Mouse (Mus musculus) midbrain, embryonic 14.5 days (tissue): ENCODE data around the gene Ms4a4d. TPM values are rescaled to one million over a fixed set of nuclear protein-coding genes. Genes with fewer than 3 reads are reported as not detected.
A peak's percentile ranks its signal among the peaks of the same experiment; 100 is the strongest.

Experiments used
- ATAC-seq: fragments of 200-750 bp; cut with Nextera tagmentation; 2 replicates; pipeline ENCODE4 v1.8.0; 2017; ENCODE audit warnings: moderate number of reproducible peaks, moderate library complexity; ENCODE audit not compliant: low FRiP score, low TSS enrichment
- DNase-seq: peaks from one replicate; pipeline ENCODE4 v3.0.0-alpha.2; 2015
- H3K27ac ChIP-seq: fragments of 300-500 bp; sonication (generic); replicated peaks from 2 replicates; pipeline ENCODE4 v1.5.1; 2014; ENCODE audit warnings: mild to moderate bottlenecking, low read depth, low read length, moderate library complexity
- H3K27me3 ChIP-seq: fragments of 300-500 bp; sonication (generic); 2 replicates; pipeline ENCODE4 v1.6.1; 2014; ENCODE audit warnings: low read length, control low read depth, mixed read lengths; ENCODE audit not compliant: control insufficient read depth, insufficient read depth
- H3K36me3 ChIP-seq: fragments of 300-500 bp; sonication (generic); 2 replicates; pipeline ENCODE4 v1.6.1; 2014; ENCODE audit warnings: low read length, control low read depth; ENCODE audit not compliant: control insufficient read depth, insufficient read depth
- H3K4me1 ChIP-seq: fragments of 300-500 bp; sonication (generic); 2 replicates; pipeline ENCODE4 v1.6.1; 2014; ENCODE audit warnings: mild to moderate bottlenecking, antibody characterized with exemption, low read length, control low read depth; ENCODE audit not compliant: control insufficient read depth, insufficient read depth
- H3K4me2 ChIP-seq: fragments of 300-500 bp; sonication (generic); 2 replicates; pipeline ENCODE4 v1.6.1; 2014; ENCODE audit warnings: mild to moderate bottlenecking, low read length, moderate library complexity
- H3K4me3 ChIP-seq: fragments of 300-500 bp; sonication (generic); replicated peaks from 2 replicates; pipeline ENCODE4 v1.5.1; 2014; ENCODE audit warnings: low read depth, low read length
- H3K9ac ChIP-seq: fragments of 300-500 bp; sonication (generic); replicated peaks from 2 replicates; pipeline ENCODE4 v1.6.1; 2014; ENCODE audit warnings: mild to moderate bottlenecking, low read length, moderate library complexity
- H3K9me3 ChIP-seq: fragments of 300-500 bp; sonication (generic); 2 replicates; pipeline ENCODE4 v1.6.1; 2016; ENCODE audit warnings: low read length, control low read depth, mixed read lengths; ENCODE audit not compliant: control insufficient read depth
- WGBS: fragments of 180-500 bp; shearing (Covaris S2); extraction: QIAGEN DNeasy Blood & Tissue Kit; methylation state at CpG from one replicate; pipeline ENCODE4 v1.1.7; 2014; 5-methylcytosine and 5-hydroxymethylcytosine counted together
- polyA plus RNA-seq: library from polyadenylated mRNA; unstranded; fragments of >200 nt; fragmentation: Nextera tagmentation; extraction: Ambion mirVana; gene quantifications from 2 replicates; pipeline ENCODE4 v1.2.1, GENCODE M21; 2014

Ms4a4d gene
- polyA plus RNA-seq, 1 experiment from 2014 or later = not detected

DNA sequence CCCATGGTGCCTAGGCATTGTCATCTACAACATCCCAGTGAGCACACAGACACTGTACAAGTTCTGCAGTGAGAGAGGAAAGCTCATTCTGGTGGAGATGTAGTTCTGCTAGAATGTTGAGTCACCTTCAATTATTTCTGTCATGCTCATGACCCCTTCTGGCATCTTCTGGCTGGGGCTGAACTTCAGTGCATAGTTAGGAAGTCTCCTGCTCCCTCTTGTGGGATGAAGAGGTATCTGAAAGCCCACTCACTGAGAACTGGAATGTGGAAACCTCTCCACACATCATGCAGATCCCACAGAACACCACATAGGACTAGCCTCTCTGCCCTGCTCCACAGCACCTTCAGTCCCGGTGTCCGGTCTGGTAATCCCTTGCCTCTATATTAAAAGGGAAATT lies 65.4 kb downstream of the Ms4a4d start:
- Histone ChIP-seq H3K9me3 (no peaks in the 10 kb centered on the region), H3K36me3 (no peaks in the 10 kb centered on the region), H3K27ac (no peak overlapping the region), H3K4me1 (no peaks in the 10 kb centered on the region), H3K4me2 (no peak overlapping the region), H3K27me3 (no peaks in the 10 kb centered on the region), H3K4me3 (no peak overlapping the region), H3K9ac (no peak overlapping the region)
- 90% methylated on average over 2 of the region's 2 CpGs for WGBS
- no peak for ATAC-seq
- DNase-seq = peak; percentile 24

DNA sequence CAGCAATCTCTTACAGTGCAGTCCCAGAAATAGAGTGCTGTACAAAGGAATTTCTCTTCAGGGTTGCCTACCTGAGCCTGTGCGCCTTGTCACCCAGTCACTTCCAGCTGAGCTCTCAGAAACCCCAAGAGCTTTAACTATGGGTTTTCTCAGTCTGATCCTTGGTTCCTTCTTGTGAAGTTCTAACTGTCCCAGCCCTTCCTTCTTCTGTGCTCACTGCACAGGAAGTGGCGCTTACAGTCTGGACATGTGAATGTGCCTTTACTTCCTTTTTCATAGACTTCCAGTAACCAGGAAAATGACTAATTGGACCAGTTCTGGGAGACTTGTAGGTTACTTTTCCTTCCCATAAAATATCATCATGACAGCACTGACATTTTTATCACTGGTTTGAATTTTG lies 68.0 kb downstream of the Ms4a4d start, which contains the start of gene Ms4a6d:
Gene Ms4a6d, minus strand, starts transcription at position 247 of the 400 bp plus-strand sequence.
- Histone ChIP-seq H3K9ac (no peak within 1 kb of the TSS), H3K4me2 (no peak within 1 kb of the TSS), H3K36me3 (no peaks in the 10 kb centered on the region), H3K9me3 (no peaks in the 10 kb centered on the region), H3K4me3 (no peak within 1 kb of the TSS), H3K27ac (no peak within 1 kb of the TSS), H3K27me3 (no peaks in the 10 kb centered on the region), H3K4me1 (no peaks in the 10 kb centered on the region)
- ATAC-seq (no peak), DNase-seq (no peak)
- 94% methylated on average over 2 of the region's 2 CpGs for WGBS

Other genes starting within 250 kb of the Ms4a4d start
- not detected in 2 replicates for gene Ms4a14, start 222.3 kb upstream of the Ms4a4d start, polyA plus RNA-seq
- 2.6 TPM in 1 of 2 replicates, not detected in the other for gene Ms4a7, start 200.7 kb upstream of the Ms4a4d start, polyA plus RNA-seq
- gene Ms4a4a, start 161.3 kb upstream of the Ms4a4d start, polyA plus RNA-seq = 1.6 TPM in 1 of 2 replicates, not detected in the other
- gene Ms4a4c, start 132.0 kb upstream of the Ms4a4d start, polyA plus RNA-seq = 2.7 TPM in 1 of 2 replicates, not detected in the other
- not detected in 2 replicates for gene Ms4a4b, start 93.2 kb upstream of the Ms4a4d start, polyA plus RNA-seq
- 0.43 and 4.4 TPM in 2 replicates for gene Ms4a6c, start 67.4 kb upstream of the Ms4a4d start, polyA plus RNA-seq
- not detected in 2 replicates for gene Gm8369, start 50.9 kb upstream of the Ms4a4d start, polyA plus RNA-seq
- gene Ms4a6b, start 20.3 kb upstream of the Ms4a4d start, polyA plus RNA-seq = 0.08 and 3.4 TPM in 2 replicates
- 0.66 and 4.0 TPM in 2 replicates for gene Ms4a6d, start 68.0 kb downstream of the Ms4a4d start, polyA plus RNA-seq
- gene Ms4a2, start 86.9 kb downstream of the Ms4a4d start, polyA plus RNA-seq = 0.32 TPM in 1 of 2 replicates, not detected in the other
- gene Ms4a3, start 104.0 kb downstream of the Ms4a4d start, polyA plus RNA-seq = not detected in 2 replicates
- gene Oosp2, start 123.8 kb downstream of the Ms4a4d start, polyA plus RNA-seq = not detected in 2 replicates
- gene Oosp1, start 154.3 kb downstream of the Ms4a4d start, polyA plus RNA-seq = not detected in 2 replicates
- not detected in 2 replicates for gene Oosp3, start 160.3 kb downstream of the Ms4a4d start, polyA plus RNA-seq
- gene Gif, start 210.8 kb downstream of the Ms4a4d start, polyA plus RNA-seq = not detected in 2 replicates
- 48.7 and 56.0 TPM in 2 replicates for gene Mrpl16, start 233.6 kb downstream of the Ms4a4d start, polyA plus RNA-seq